Mouse (Mus musculus) ZHBTc4 (cell line): ENCODE measurements at regions not wholly inside any gene's neighbourhood (a gene's known extent, or its start where the extent isn't known, plus 50 kb on each side); places are given as distances from the start of the nearest gene placed in this dataset.
A peak's percentile ranks its signal among the peaks of the same experiment; 100 is the strongest.
"Not testable (repeated sequence)": the region's sequence is repeated elsewhere in the genome, so short reads cannot be mapped to it uniquely, and the experiment has no call there.

ENCODE experiments used
- DNase-seq: peaks from one replicate; pipeline ENCODE4 v3.0.0-alpha.2; 2011; ENCODE audit warnings: low read depth, low spot score

GRCm38 (mm10) chr1:7671566-7671965 is 2863.9 kb downstream of the Gm37988 start:
- peak; percentile 95 for DNase-seq

- not testable (repeated sequence) for DNase-seq
Measured at GRCm38 (mm10) chr1:7709206-7709605, 2901.5 kb downstream of the Gm37988 start.

- peak; percentile 78 for DNase-seq
Measured at GRCm38 (mm10) chr1:7732725-7733124, 2925.0 kb downstream of the Gm37988 start.

- DNase-seq: no peak
Measured at GRCm38 (mm10) chr1:7737331-7737730, 2929.6 kb downstream of the Gm37988 start.

- DNase-seq: no peak
Measured at GRCm38 (mm10) chr1:7745887-7746286, 2938.2 kb downstream of the Gm37988 start.

- peak; percentile 14 for DNase-seq
Measured at GRCm38 (mm10) chr1:7776720-7777119, 2969.0 kb downstream of the Gm37988 start.

- DNase-seq: peak; percentile 76
Measured at GRCm38 (mm10) chr1:7777191-7778044, 2969.7 kb downstream of the Gm37988 start.

GRCm38 (mm10) chr1:7778045-7778565 is 2970.4 kb downstream of the Gm37988 start:
- not testable (repeated sequence) for DNase-seq

GRCm38 (mm10) chr1:7778657-7779056 is 2971.0 kb downstream of the Gm37988 start:
- DNase-seq: no peak

GRCm38 (mm10) chr1:7823969-7824368 is 3016.3 kb downstream of the Gm37988 start:
- no peak for DNase-seq
